Mouse (Mus musculus) G1E (cell line): ENCODE results near the gene Slc8a3. TPM values are rescaled to one million over a fixed set of nuclear protein-coding genes. Genes with fewer than 3 reads are reported as not detected.

Experiments used
- ATAC-seq: 2 replicates; pipeline ENCODE4 v1.8.0; 2016; ENCODE audit warnings: mild to moderate bottlenecking; ENCODE audit not compliant: insufficient number of reproducible peaks, poor library complexity, low FRiP score, severe bottlenecking; ENCODE audit errors: extremely low read depth
- DNase-seq: peaks from one replicate; pipeline ENCODE4 v3.0.0; 2012; ENCODE audit warnings: low spot score
- H3K27me3 ChIP-seq: 2 replicates; pipeline ENCODE4 v1.6.1; 2012; ENCODE audit warnings: mild to moderate bottlenecking, low read length, inconsistent platforms; ENCODE audit not compliant: insufficient read depth
- H3K36me3 ChIP-seq: replicated peaks from 2 replicates; pipeline ENCODE3; 2012; ENCODE audit warnings: mild to moderate bottlenecking, inconsistent platforms
- H3K4me1 ChIP-seq: 2 replicates; pipeline ENCODE4 v1.6.1; 2012; ENCODE audit warnings: low read depth, low read length, inconsistent platforms, mixed read lengths; ENCODE audit not compliant: insufficient read depth
- H3K4me3 ChIP-seq: 2 replicates; pipeline ENCODE4 v1.5.1; 2012; ENCODE audit warnings: low read depth, mild to moderate bottlenecking, inconsistent platforms, low read length, moderate library complexity, mixed read lengths
- H3K9me3 ChIP-seq: replicated peaks from 2 replicates; pipeline ENCODE4 v1.6.1; 2012; ENCODE audit warnings: inconsistent platforms
- CTCF ChIP-seq: IDR thresholded peaks from 2 replicates; pipeline ENCODE4 v1.5.1; 2012; ENCODE audit warnings: low read depth, low read length, inconsistent platforms, mixed read lengths
- GATA1 ChIP-seq: IDR thresholded peaks from 2 replicates; pipeline ENCODE4 v1.6.1; 2012; ENCODE audit warnings: borderline replicate concordance, low read length, inconsistent platforms, mixed read lengths
- GATA2 ChIP-seq: IDR thresholded peaks from 2 replicates; pipeline ENCODE4 v1.6.1; 2012; ENCODE audit warnings: low read depth, low read length, inconsistent platforms, borderline replicate concordance
- POLR2AphosphoS5 ChIP-seq: IDR thresholded peaks from 2 replicates; pipeline ENCODE4 v1.6.1; 2012; ENCODE audit warnings: low read depth, low read length, inconsistent platforms; ENCODE audit not compliant: insufficient replicate concordance
- TAL1 ChIP-seq: conservative IDR thresholded peaks from 2 replicates; pipeline ENCODE4 v1.6.1; 2012; ENCODE audit warnings: low read depth, low read length, inconsistent platforms, mixed read lengths
- polyA plus RNA-seq: library from polyadenylated mRNA; stranded (reverse); fragments of >175 nt; gene quantifications from 2 replicates; pipeline ENCODE4 v1.2.3, GENCODE M21; 2012
- total RNA-seq, 2 experiments: library from RNA; stranded (forward) in 1 of 2; stranded (reverse) in 1 of 2; fragments of 200-1000 nt in 1 of 2; fragments of >200 nt in 1 of 2; fragmentation: Nextera tagmentation in 1 of 2; gene quantifications; 2 replicates each; pipeline ENCODE4 v1.2.3; 2014 to 2017

Gene Slc8a3
- total and polyA plus RNA-seq, 3 experiments: 0.16 TPM; not detected in 2

GRCm38 (mm10) chr12:81173893-81174292 is 159.1 kb downstream of the Slc8a3 start:
- peaks cover 80% of the 10 kb centered on the region for H3K36me3 ChIP-seq
- DNase-seq (no peak), ATAC-seq (no peak)
- no peaks in the 10 kb centered on the region for H3K27me3 ChIP-seq
- no peaks in the 10 kb centered on the region for H3K9me3 ChIP-seq
- H3K4me1 ChIP-seq: no peaks in the 10 kb centered on the region
- TF ChIP-seq TAL1: no peak
- no peak for TF ChIP-seq POLR2AphosphoS5
- TF ChIP-seq CTCF: no peak
- no peak for TF ChIP-seq GATA1
- no peak for TF ChIP-seq GATA2
- no peak overlapping the region for H3K4me3 ChIP-seq

GRCm38 (mm10) chr12:81173011-81173410 is 160.0 kb downstream of the Slc8a3 start:
- Histone ChIP-seq H3K9me3 (no peaks in the 10 kb centered on the region), H3K4me3 (no peak overlapping the region), H3K27me3 (no peaks in the 10 kb centered on the region), H3K4me1 (peaks cover 4% of the 10 kb centered on the region), H3K36me3 (peaks cover 79% of the 10 kb centered on the region)
- DNase-seq (no peak), ATAC-seq (no peak)
- no peak for TF ChIP-seq GATA1
- TF ChIP-seq GATA2: no peak
- TF ChIP-seq POLR2AphosphoS5: no peak
- no peak for TF ChIP-seq TAL1
- no peak for TF ChIP-seq CTCF

GRCm38 (mm10) chr12:81170076-81170475 is 162.9 kb downstream of the Slc8a3 start:
- Histone ChIP-seq H3K36me3 (peaks cover 93% of the 10 kb centered on the region), H3K4me3 (no peak overlapping the region), H3K9me3 (no peaks in the 10 kb centered on the region), H3K27me3 (no peaks in the 10 kb centered on the region), H3K4me1 (peaks cover 7% of the 10 kb centered on the region)
- ATAC-seq: no peak
- DNase-seq: no peak
- TF ChIP-seq TAL1: no peak
- TF ChIP-seq CTCF: peak; percentile 43; the same call in 1 of the 2 replicates
- TF ChIP-seq GATA2: no peak
- no peak for TF ChIP-seq GATA1
- no peak for TF ChIP-seq POLR2AphosphoS5

GRCm38 (mm10) chr12:81168494-81168893 is 164.5 kb downstream of the Slc8a3 start:
- DNase-seq: peak; percentile 26
- ATAC-seq: no peak

GRCm38 (mm10) chr12:81168031-81168430 is 164.9 kb downstream of the Slc8a3 start:
- H3K27me3 ChIP-seq: no peaks in the 10 kb centered on the region
- TF ChIP-seq TAL1: no peak
- DNase-seq (no peak), ATAC-seq (no peak)
- H3K4me3 ChIP-seq: no peak overlapping the region
- peaks cover 92% of the 10 kb centered on the region for H3K36me3 ChIP-seq
- peaks cover 7% of the 10 kb centered on the region for H3K4me1 ChIP-seq
- no peaks in the 10 kb centered on the region for H3K9me3 ChIP-seq

More at GRCm38 (mm10) chr12:81168494-81168893, 164.5 kb downstream of the Slc8a3 start:
- Histone ChIP-seq H3K4me1 (peaks cover 7% of the 10 kb centered on the region), H3K36me3 (peaks cover 92% of the 10 kb centered on the region), H3K9me3 (no peaks in the 10 kb centered on the region), H3K4me3 (no peak overlapping the region), H3K27me3 (no peaks in the 10 kb centered on the region)
- TF ChIP-seq GATA2 (no peak), TAL1 (no peak), CTCF (no peak; the same call in 1 of the 2 replicates), GATA1 (no peak), POLR2AphosphoS5 (no peak)

GRCm38 (mm10) chr12:81167142-81167541 is 165.8 kb downstream of the Slc8a3 start:
- Histone ChIP-seq H3K9me3 (no peaks in the 10 kb centered on the region), H3K4me1 (peaks cover 7% of the 10 kb centered on the region), H3K27me3 (no peaks in the 10 kb centered on the region), H3K4me3 (no peak overlapping the region), H3K36me3 (peaks cover 89% of the 10 kb centered on the region)
- no peak for ATAC-seq
- TF ChIP-seq GATA1 (no peak), TAL1 (no peak), POLR2AphosphoS5 (no peak), GATA2 (no peak), CTCF (no peak)
- no peak for DNase-seq

- TF ChIP-seq CTCF (no peak), TAL1 (no peak), POLR2AphosphoS5 (no peak), GATA1 (no peak), GATA2 (no peak)
- DNase-seq (no peak), ATAC-seq (no peak)
- Histone ChIP-seq H3K4me1 (peaks cover 7% of the 10 kb centered on the region), H3K36me3 (peaks cover 88% of the 10 kb centered on the region), H3K27me3 (no peaks in the 10 kb centered on the region), H3K9me3 (no peaks in the 10 kb centered on the region), H3K4me3 (no peak overlapping the region)
These were observed 166.4 kb downstream of the Slc8a3 start for GRCm38 (mm10) chr12:81166615-81167014.
